Mouse (Mus musculus) yolk sac, embryonic 10.5 days (tissue): ENCODE measurements around the gene Gpr37.
A peak's percentile ranks its signal among the peaks of the same experiment; 100 is the strongest.

Experiments
- DNase-seq: peaks from one replicate; pipeline ENCODE4 v3.0.0-alpha.2; 2017; ENCODE audit warnings: low spot score

The Gpr37 gene

DNA sequence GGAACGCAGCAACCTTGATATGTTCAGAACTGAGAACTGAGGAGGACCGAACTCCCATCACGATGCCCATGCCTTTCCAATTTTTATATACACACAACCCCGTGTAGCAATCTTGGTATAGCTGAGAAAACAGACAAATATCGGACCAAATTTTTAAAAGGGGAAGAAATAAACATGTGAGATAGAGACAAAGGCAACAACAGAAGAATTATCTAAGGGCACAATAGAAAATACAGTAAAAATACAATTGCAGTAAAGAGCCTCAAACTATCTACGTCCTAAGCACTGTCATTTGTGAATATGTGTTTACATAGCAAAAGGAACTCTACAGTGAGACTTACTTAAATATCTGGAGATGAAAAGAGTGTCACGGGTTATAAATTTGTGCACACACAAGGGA is at the start of gene Gpr37:
TSS of gene Gpr37 (minus strand) at position 101 of the 400 bp plus-strand sequence.
- no peak for DNase-seq

DNA sequence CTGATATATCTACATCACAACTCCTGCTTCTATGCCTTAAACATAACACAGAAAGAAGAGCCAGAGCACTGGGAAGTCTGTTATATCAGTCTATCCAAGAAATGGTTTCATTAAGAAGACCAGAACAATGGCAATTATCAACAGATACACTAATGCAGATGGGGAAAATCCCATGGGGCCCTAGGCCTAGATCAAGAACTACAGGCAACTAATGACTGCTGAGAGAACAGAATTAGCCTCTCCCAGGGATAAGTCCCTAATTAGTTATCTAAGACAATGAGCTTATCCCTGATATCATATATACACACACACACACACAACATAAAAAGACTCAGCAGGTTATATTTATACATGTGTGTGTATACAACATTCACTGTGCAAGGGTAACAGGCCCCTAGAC is 46.0 kb upstream of the Gpr37 start:
- DNase-seq: no peak

DNA sequence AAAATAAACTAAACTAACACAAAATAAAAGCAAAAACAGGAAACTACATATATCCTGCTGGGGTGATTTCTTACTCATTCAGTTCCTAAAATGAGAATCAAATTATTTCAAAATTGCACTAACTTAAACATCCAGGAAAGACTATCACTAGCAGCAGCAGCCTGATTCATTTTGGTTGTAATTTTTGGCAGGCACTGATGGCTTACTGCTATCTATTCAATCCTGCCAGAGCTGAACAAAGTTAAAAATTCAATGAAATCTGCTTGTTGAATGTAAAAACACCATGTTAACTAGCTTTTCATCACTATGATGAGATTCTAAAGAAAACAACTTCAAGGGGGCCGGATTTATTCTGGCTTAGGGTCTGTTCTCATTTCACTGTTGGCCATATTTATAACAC is 36.0 kb upstream of the Gpr37 start:
- DNase-seq: no peak

DNA sequence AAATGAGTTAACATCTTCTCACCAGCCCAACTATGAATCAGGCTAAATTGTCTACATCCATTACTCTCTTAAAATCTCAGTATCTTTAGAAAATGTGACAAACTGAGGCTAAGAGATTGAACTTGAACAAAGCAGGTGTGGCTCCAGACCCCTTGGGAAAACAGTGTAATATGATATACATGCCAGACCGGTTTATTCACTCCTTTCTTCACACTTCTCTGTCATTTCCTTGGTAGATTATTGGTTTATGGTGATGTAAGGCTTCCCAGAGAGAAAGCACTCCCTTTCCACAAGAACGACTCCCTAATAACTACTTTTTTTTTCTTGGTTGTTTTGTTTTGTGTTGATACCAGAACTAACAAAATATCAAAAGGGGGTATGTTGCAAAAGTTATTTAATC is 20.1 kb upstream of the Gpr37 start:
- no peak for DNase-seq

DNA sequence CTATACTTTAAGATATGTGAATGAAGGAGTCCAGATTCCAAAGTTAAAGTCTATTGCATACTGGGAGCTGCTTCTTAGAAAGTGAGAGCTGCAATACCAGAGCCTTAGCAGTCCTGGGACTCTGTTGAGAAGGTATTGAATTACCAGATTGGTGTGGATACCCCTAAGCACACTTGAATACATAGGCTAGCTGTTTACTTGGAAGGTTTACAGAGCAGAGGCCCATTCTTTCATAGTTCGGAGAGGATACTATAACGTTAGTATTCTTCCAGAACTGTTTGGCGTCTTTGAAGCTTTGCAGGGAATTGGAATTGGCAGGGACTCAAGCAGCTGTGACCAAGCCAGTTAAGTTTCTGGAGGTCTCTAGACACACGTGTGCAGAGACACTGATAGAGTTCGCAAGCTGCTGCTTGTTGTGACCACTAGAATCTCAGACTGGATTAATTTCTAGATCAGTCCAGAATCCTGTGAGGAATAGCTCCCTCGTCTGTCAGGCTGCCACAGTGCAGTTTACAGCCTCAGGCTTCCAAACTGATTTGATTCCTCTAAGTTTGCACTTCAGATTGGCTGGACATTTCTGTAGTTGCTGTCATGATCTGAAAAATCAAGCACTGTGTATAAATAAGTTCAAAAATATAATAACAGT is 18.8 kb upstream of the Gpr37 start:
- no peak for DNase-seq

DNA sequence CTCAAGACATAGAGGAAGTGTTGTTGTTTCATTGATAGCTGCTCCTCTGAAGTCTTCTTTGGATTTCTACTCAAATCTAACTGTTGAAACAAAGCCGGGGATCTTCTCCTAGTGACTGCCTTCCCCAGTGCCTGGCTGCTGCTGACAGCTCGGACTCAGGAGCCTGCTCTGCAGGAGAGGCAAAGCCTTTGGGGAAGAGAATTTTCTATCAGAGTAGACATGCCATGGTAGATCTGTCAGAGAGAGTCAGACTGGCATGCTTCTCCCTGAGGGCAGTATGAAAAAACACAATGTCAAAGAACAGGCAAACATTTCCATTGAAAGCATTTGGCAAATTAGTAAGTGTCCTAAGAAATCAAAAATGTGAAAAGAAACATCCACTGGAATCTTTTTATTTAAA is 9.4 kb upstream of the Gpr37 start:
- no peak for DNase-seq

DNA sequence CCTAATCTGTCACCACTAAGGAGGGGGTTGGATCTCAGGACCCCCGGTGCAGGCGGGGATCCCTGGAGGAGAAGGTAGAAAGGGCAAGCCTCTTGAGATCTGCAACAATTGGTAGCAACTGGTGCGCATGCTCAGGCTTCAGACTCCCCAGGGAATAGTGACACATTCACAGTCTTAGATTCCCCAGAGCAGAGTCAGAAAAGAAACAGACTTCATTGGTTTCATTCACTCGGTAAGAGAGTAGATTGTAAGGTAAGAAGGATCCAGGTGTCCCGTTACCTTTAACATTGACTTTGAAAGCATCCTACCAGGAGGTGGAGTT is 284 bp downstream of the Gpr37 start:
- peak; percentile 17 for DNase-seq

DNA sequence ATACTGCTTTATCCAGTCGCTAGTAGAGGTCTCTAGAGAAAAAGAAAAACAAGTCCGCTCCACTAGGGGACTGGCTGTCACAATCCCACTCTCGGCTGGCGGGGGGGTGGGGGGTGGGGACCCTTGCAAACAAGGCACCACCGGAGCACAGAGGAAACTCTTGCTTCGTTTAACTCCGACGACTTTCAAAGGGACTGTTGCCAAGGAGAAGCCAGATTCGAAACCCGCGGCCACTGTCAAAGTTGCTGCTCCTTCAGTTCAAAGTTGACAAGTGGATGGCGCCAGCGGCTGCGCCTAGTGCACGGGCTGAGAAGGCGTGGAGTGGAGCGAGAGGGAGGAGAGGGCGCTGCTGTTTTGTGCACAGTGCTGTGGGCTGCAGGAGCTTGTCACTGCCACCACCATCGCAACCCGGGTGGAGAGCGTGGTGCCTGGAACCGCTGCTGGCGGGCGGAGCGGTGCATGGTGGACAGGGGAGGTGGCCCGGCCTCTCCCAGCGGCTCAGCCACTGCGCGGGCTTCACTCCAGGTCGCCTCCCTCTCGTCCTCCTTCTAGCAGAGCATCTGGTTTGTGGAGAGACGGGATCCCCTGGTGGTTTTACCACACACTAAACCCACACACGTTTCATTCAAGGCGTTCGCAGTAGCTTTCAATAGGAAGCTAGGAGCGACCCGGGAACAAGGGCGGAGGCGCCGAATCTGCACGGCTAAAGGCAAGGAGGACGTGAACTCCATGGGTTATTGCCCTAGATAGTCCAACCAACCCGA is 827 bp downstream of the Gpr37 start:
- DNase-seq: no peak

DNA sequence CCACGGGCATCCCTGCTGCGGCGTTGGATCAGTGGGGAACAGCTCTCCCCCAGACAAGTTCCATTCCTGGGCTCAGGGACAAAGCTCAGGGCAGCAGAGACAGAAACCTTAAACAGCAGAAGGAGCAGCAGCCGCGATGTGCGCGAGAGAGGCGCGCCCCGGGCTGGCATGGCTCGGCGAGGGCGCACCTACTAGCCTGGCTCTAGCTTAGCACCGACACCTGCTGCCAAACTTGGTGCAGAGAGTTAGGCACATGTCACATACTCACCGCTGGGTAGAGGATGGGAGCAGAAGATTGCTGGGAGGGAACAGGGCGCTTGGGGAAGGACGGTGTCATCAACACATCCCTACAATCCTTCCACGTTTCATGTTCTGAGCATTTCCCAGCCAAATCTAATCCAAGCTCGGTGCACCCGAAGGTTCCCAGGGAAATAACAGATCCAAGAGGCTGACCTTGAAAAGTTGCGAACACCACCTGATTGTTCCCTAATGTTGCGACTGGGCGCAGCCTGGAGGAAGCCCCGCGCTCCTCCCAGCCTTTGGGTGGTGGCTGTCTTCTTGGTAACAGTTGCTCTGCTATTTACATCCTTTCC is 1.5 kb downstream of the Gpr37 start:
- no peak for DNase-seq

DNA sequence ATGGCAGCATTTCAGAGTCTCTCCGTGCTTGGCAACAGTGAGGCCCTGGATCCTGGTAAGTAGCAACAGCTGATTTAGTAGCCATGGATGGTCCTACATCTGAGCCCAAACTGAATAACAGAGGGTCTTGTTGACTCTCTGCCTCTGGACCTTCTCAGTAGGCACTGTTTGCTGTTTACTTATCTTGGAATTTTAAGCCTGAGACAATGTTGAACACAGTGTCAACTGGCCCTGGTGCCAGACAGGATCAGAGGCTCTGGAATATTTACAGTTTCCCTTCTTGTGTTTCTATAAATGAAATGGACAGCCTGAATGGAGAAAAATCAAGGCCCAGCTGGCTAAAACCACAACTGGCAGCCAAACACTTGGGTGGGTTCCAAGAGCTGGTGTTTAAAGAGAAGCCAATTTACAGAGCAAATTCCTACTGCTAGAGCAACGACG is 3.7 kb downstream of the Gpr37 start:
- DNase-seq: no peak

DNA sequence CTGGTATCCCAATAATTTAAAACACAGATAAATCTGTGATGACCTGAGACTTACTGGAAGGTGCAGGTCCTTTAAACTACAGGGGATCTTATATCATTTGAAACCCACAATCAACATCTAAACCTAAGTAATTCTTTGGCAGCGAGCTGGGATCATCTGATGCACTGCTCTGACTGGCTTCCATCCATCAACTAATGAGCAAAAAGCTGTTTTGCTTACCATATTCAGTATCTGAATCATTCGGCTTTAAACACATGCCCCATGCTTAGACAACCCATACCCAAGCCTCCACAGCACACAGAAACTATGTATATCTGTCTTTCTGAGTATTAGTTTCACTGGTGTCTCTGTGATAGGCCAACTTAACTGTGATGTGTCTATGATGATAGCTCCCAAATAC is 6.1 kb downstream of the Gpr37 start:
- DNase-seq: no peak

DNA sequence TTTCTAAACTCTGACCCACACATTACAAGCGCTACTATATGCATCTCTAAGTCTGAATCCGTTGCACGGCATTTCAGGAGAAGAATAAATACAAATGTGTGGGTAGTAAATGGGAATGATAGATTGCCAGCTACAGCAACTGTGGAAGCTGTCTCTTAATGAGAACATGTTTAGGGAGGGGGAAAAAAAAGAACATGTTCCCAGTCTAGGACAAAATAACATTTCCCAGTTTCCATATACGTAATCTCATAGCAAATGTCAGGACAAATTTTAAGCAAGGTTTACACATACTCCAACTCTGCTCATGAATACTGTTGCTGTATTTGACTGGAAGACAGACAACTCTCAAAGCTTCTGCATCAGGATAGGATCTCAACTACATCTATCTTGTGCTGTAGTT is 15.4 kb downstream of the Gpr37 start:
- DNase-seq: no peak

DNA sequence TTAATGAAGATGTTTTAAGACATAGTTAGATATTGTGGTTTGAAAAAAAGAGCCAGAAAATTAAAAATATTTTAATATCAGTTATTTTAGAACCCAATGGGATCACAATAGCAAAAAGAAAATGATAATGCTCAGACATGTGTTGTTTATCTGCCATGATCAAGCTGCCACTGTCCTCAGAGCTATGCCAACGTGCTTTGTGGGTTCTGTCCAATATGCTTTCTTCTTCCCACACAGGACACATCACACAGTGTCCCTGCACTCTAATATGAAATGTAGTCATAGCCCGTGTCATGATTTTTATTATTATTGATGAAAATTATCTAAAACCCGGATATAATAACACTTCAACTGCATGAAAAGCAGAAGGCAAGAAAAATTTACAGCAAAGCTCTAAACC is 16.7 kb downstream of the Gpr37 start:
- DNase-seq: no peak

DNA sequence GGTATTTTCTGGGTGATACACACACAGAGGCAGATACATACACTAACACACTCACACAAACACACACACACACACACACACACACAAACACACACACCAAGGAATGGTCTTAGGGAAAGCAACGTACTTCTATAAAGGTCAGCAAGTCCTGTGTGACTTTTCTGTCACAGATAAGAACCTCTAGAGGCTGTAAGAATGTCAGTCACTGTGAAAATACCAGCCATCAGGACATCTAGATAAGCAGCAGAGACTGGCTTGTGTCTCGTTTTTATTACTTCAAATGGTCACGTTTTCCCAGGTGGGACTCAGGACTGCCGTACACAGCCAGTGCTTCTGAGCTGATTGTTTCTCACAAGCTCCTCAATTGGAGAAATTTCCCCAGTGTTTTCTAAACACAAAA is 20.4 kb downstream of the Gpr37 start:
- DNase-seq: no peak

DNA sequence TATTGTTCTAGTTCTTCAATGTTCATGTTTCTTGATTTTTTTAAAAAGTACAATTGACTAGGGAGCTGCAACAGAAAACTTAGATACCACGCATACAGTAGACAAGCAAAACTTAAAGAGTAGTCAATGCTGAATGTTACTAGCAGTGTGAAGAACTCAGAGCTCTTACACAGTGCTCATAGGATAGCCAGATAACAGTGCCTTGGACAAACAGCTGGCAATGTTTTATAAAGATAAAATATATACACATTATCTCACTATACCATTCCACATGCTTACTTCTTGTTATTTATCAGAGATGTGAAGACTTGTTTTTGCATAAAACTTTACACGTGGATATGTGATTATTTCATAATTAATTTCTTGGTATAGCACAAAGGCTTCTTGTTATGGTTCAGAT is 26.6 kb downstream of the Gpr37 start:
- no peak for DNase-seq

DNA sequence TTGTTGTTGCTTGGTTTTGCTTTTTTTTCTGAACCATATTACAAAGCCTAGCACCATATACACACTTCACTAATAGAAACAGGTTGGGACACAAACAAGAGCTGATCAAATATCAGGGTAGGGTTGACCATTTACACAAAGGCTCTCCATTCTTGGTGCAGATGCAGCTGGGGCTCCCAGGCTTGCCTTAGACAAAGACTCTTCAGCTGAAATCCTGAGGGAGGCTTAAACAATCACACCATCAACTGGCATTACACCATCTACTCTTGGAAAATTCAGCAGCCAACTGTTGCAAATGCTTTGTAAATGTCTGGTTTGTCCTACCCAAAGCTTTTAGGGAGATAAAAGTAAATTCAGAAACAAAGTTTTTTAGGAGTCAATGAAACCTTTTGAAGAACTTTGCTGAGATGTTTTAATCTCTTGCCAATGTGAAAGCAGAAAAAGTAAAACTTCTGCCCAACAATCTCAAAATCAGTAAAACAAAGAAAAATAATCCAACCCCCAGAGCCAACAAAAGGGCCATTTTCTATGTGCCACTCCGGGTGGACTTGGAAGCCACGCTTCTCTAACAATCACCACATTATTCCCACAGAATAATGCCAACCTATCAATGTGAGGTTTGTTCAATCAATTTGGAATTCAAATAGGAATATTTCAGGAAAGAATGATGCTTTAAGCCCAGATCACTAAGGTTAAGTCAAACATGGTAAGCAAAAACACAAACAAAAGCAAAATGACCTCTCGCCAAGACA is 30.4 kb downstream of the Gpr37 start:
- no peak for DNase-seq
